Mouse (Mus musculus): Measurements from ENCODE around the gene Fth1. TPM values are rescaled to one million over a fixed set of nuclear protein-coding genes. Genes with fewer than 3 reads are reported as not detected.

The Fth1 gene
- polyA plus RNA-seq, 1 experiment from 2014 or later: 1,618 TPM

GRCm38 (mm10) chr19:9945800-9946564, 34.4 kb upstream of the Fth1 start:
- Histone ChIP-seq H3K27ac (no peak overlapping the region), H3K36me3 (no peaks in the 10 kb centered on the region), H3K27me3 (no peaks in the 10 kb centered on the region), H3K9me3 (no peaks in the 10 kb centered on the region), H3K9ac (no peak overlapping the region), H3K4me1 (replicated peaks) (0 out of 2 replicates have a peak, but pooled peaks cover 2% of the 10 kb centered on the region), H3K4me3 (no peak overlapping the region), H3K4me2 (no peak overlapping the region)
- 90% methylated on average over 8 of the region's 8 CpGs for WGBS
- no peak for ATAC-seq (ENCODE audit: low FRiP score)

- Histone ChIP-seq H3K4me3 (no peak overlapping the region), H3K9ac (no peak overlapping the region), H3K27ac (no peak overlapping the region), H3K4me2 (no peak overlapping the region), H3K9me3 (no peaks in the 10 kb centered on the region), H3K36me3 (no peaks in the 10 kb centered on the region), H3K27me3 (no peaks in the 10 kb centered on the region), H3K4me1 (replicated peaks) (no peaks in the 10 kb centered on the region)
- 82% methylated on average over 3 of the region's 3 CpGs for WGBS
- no peak for ATAC-seq (ENCODE audit: low FRiP score)
Observed at GRCm38 (mm10) chr19:9946986-9947385, 33.4 kb upstream of the Fth1 start.

- no peak for ATAC-seq (ENCODE audit: low FRiP score)
- Histone ChIP-seq H3K36me3 (no peaks in the 10 kb centered on the region), H3K4me3 (no peak overlapping the region), H3K27ac (no peak overlapping the region), H3K9ac (no peak overlapping the region), H3K27me3 (no peaks in the 10 kb centered on the region), H3K4me2 (no peak overlapping the region), H3K4me1 (replicated peaks) (peaks cover 20% of the 10 kb centered on the region; the same call in 1 of the 2 replicates), H3K9me3 (no peaks in the 10 kb centered on the region)
- WGBS: 85% methylated on average over 3 of the region's 3 CpGs
Observed at GRCm38 (mm10) chr19:9952390-9952789, 28.0 kb upstream of the Fth1 start.

- no peak for ATAC-seq (ENCODE audit: low FRiP score)
- H3K36me3 ChIP-seq: no peaks in the 10 kb centered on the region
- H3K4me2 ChIP-seq: no peak overlapping the region
- H3K9ac ChIP-seq: no peak overlapping the region
- no peaks in the 10 kb centered on the region for H3K27me3 ChIP-seq
- WGBS: 87% methylated on average over 3 of the region's 3 CpGs
- no peaks in the 10 kb centered on the region for H3K9me3 ChIP-seq
- H3K4me3 ChIP-seq: no peak overlapping the region
- no peak overlapping the region for H3K27ac ChIP-seq
- H3K4me1 ChIP-seq (replicated peaks): peaks cover 20% of the 10 kb centered on the region; the same call in 1 of the 2 replicates
Observed at GRCm38 (mm10) chr19:9952912-9953311, 27.5 kb upstream of the Fth1 start.

GRCm38 (mm10) chr19:9954055-9954810, 26.2 kb upstream of the Fth1 start:
- 43% methylated on average over 7 of the region's 7 CpGs for WGBS
- peak overlapping the region; percentile 45 for H3K27ac ChIP-seq
- ATAC-seq (ENCODE audit: low FRiP score): peak; percentile 73
- H3K4me1 ChIP-seq (replicated peaks): peaks cover 20% of the 10 kb centered on the region; the same call in 1 of the 2 replicates
- H3K9ac ChIP-seq: no peak overlapping the region
- H3K4me2 ChIP-seq: no peak overlapping the region
- H3K36me3 ChIP-seq: no peaks in the 10 kb centered on the region
- no peaks in the 10 kb centered on the region for H3K27me3 ChIP-seq
- no peak overlapping the region for H3K4me3 ChIP-seq
- no peaks in the 10 kb centered on the region for H3K9me3 ChIP-seq

GRCm38 (mm10) chr19:9954811-9955202, 25.6 kb upstream of the Fth1 start:
- Histone ChIP-seq H3K4me1 (replicated peaks) (peaks cover 20% of the 10 kb centered on the region; the same call in 1 of the 2 replicates), H3K4me3 (no peak overlapping the region), H3K9me3 (no peaks in the 10 kb centered on the region), H3K4me2 (no peak overlapping the region), H3K27me3 (no peaks in the 10 kb centered on the region), H3K36me3 (no peaks in the 10 kb centered on the region), H3K9ac (no peak overlapping the region), H3K27ac (no peak overlapping the region; the same call in 1 of the 2 replicates)
- WGBS: 50% methylated on average over 5 of the region's 5 CpGs
- ATAC-seq (ENCODE audit: low FRiP score): no peak

- no peaks in the 10 kb centered on the region for H3K36me3 ChIP-seq
- no peak overlapping the region for H3K27ac ChIP-seq
- 83% methylated on average over 1 of the region's 1 CpGs for WGBS
- no peaks in the 10 kb centered on the region for H3K9me3 ChIP-seq
- no peak overlapping the region for H3K4me3 ChIP-seq
- H3K4me1 ChIP-seq (replicated peaks): peaks cover 20% of the 10 kb centered on the region; the same call in 1 of the 2 replicates
- no peak overlapping the region for H3K4me2 ChIP-seq
- no peak for ATAC-seq (ENCODE audit: low FRiP score)
- no peak overlapping the region for H3K9ac ChIP-seq
- no peaks in the 10 kb centered on the region for H3K27me3 ChIP-seq
Observed at GRCm38 (mm10) chr19:9955438-9955837, 25.0 kb upstream of the Fth1 start.

- no peaks in the 10 kb centered on the region for H3K9me3 ChIP-seq
- ATAC-seq (ENCODE audit: low FRiP score): peak; percentile 72
- H3K27me3 ChIP-seq: no peaks in the 10 kb centered on the region
- no peaks in the 10 kb centered on the region for H3K36me3 ChIP-seq
- H3K9ac ChIP-seq: no peak overlapping the region
- no peak overlapping the region for H3K27ac ChIP-seq
- 83% methylated on average over 4 of the region's 4 CpGs for WGBS
- H3K4me2 ChIP-seq: no peak overlapping the region
- no peak overlapping the region for H3K4me3 ChIP-seq
- peaks cover 20% of the 10 kb centered on the region; the same call in 1 of the 2 replicates for H3K4me1 ChIP-seq (replicated peaks)
Observed at GRCm38 (mm10) chr19:9956624-9957388, 23.6 kb upstream of the Fth1 start.

GRCm38 (mm10) chr19:9957965-9958364, 22.4 kb upstream of the Fth1 start:
- no peak overlapping the region for H3K4me2 ChIP-seq
- no peak overlapping the region for H3K27ac ChIP-seq
- ATAC-seq (ENCODE audit: low FRiP score): no peak
- peaks cover 20% of the 10 kb centered on the region; the same call in 1 of the 2 replicates for H3K4me1 ChIP-seq (replicated peaks)
- H3K27me3 ChIP-seq: no peaks in the 10 kb centered on the region
- no peak overlapping the region for H3K4me3 ChIP-seq
- H3K36me3 ChIP-seq: no peaks in the 10 kb centered on the region
- H3K9ac ChIP-seq: no peak overlapping the region
- H3K9me3 ChIP-seq: no peaks in the 10 kb centered on the region
- 86% methylated on average over 5 of the region's 5 CpGs for WGBS

GRCm38 (mm10) chr19:9960769-9961168, 19.6 kb upstream of the Fth1 start:
- 76% methylated on average over 5 of the region's 5 CpGs for WGBS
- no peak overlapping the region for H3K4me2 ChIP-seq

GRCm38 (mm10) chr19:9964205-9964916, 16.0 kb upstream of the Fth1 start:
- no peak overlapping the region for H3K9ac ChIP-seq
- H3K27me3 ChIP-seq: no peaks in the 10 kb centered on the region
- H3K9me3 ChIP-seq: no peaks in the 10 kb centered on the region
- H3K27ac ChIP-seq: no peak overlapping the region
- H3K4me3 ChIP-seq: no peak overlapping the region
- no peaks in the 10 kb centered on the region for H3K36me3 ChIP-seq
- ATAC-seq (ENCODE audit: low FRiP score): no peak
- WGBS: 33% methylated on average over 7 of the region's 7 CpGs
- no peak overlapping the region for H3K4me2 ChIP-seq
- H3K4me1 ChIP-seq (replicated peaks): no peaks in the 10 kb centered on the region

More at GRCm38 (mm10) chr19:9960769-9961168, 19.6 kb upstream of the Fth1 start:
- Histone ChIP-seq H3K4me1 (replicated peaks) (0 out of 2 replicates have a peak, but pooled peaks cover 8% of the 10 kb centered on the region), H3K36me3 (no peaks in the 10 kb centered on the region), H3K9me3 (no peaks in the 10 kb centered on the region), H3K4me3 (no peak overlapping the region), H3K9ac (no peak overlapping the region), H3K27me3 (no peaks in the 10 kb centered on the region), H3K27ac (no peak overlapping the region)
- no peak for ATAC-seq (ENCODE audit: low FRiP score)

Measured in hindbrain, embryonic 13.5 days (tissue).